Mouse (Mus musculus): ENCODE measurements around the gene Tent5a. TPM values are rescaled to one million over a fixed set of nuclear protein-coding genes. Genes with fewer than 3 reads are reported as not detected.

The Tent5a gene
- polyA plus RNA-seq, 1 experiment from 2014 or later = 2.4 TPM

DNA sequence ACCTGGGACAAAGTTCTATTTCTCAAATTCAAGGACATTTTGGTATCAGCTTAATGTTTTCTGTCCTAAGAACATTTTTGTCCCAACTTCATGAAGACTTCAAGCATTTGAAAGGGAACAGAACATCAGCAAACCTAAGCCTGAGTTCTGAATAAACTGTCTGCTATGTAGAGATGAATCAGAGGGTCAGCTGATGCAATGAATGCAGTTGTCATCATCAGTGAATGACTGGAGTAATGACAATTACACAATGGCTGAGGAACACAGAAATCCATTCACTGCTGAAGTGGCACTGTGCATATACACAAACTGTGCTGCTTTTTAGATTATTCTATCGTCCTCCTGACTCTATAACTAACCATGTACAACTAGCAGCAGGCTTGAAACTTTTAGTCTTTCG is 53.0 kb downstream of the Tent5a start:
- H3K9ac ChIP-seq (replicated peaks; ENCODE audit: low read length) = no peak overlapping the region
- ATAC-seq (replicated peaks; ENCODE audit: insufficient number of reproducible peaks, low FRiP score, low TSS enrichment, low read depth) (no peak), DNase-seq (ENCODE audit: low spot score) (no peak)
- H3K27ac ChIP-seq (replicated peaks; ENCODE audit: low read depth, low read length) = no peak overlapping the region
- no peaks in the 10 kb centered on the region for H3K36me3 ChIP-seq (replicated peaks; ENCODE audit: control insufficient read depth, insufficient read depth, low read depth, low read length)
- H3K27me3 ChIP-seq (ENCODE audit: control insufficient read depth, insufficient read depth, low read length) = no peaks in the 10 kb centered on the region
- H3K4me1 ChIP-seq (ENCODE audit: control insufficient read depth, insufficient read depth, low read length) = no peaks in the 10 kb centered on the region
- no peak overlapping the region for H3K4me2 ChIP-seq (ENCODE audit: low read depth, low read length)
- 87% methylated on average over 2 of the region's 2 CpGs for WGBS
- H3K9me3 ChIP-seq (replicated peaks; ENCODE audit: control insufficient read depth, low read length) = no peaks in the 10 kb centered on the region
- H3K4me3 ChIP-seq (ENCODE audit: low read depth, low read length) = no peak overlapping the region

Other genes starting within 250 kb of the Tent5a start
- not detected in 2 replicates for gene Gm11114, start 14.6 kb downstream of the Tent5a start, polyA plus RNA-seq (2014; fragmentation: Nextera tagmentation; extraction: Ambion mirVana)